In genomic region chr19:6969291-6969664, GRCm38 (mm10) we compare ENCODE assay signal across 9 mouse cellular contexts. TPM values are rescaled to one million over a fixed set of nuclear protein-coding genes. Genes with fewer than 3 reads are reported as not detected.
DNase-seq lines count a peak whose midpoint lies in the region; ATAC-seq lines count a peak whose summit lies in the region.
"Had no signal": no experiment of that assay in that cellular context is flagged by ENCODE, and none has a peak within 500 bp of the region (broad histone marks: within the 10 kb centered on the region; RNA-seq: fewer than 3 reads in every experiment).

No protein-coding gene starts in this region.

- H3K4me2 ChIP-seq in kidney, embryonic 15.5 days = peak overlapping the region; percentile 72
- H3K4me2 ChIP-seq in hindbrain, embryonic 16.5 days (ENCODE audit: low read length) = peak overlapping the region; percentile 54
- H3K4me2 ChIP-seq in midbrain, embryonic 16.5 days (ENCODE audit: low read length) = peak overlapping the region; percentile 44

- no peaks in the 10 kb centered on the region for H3K9me3 ChIP-seq in kidney, embryonic 15.5 days (replicated peaks)
- no peaks in the 10 kb centered on the region for H3K9me3 ChIP-seq in hindbrain, embryonic 16.5 days (ENCODE audit: control insufficient read depth, low read length)
- H3K9me3 ChIP-seq in midbrain, embryonic 16.5 days (replicated peaks; ENCODE audit: control insufficient read depth, low read length, poor library complexity, severe bottlenecking) = no peaks in the 10 kb centered on the region

- H3K27ac ChIP-seq in kidney, embryonic 15.5 days = peak overlapping the region; percentile 61
- H3K27ac ChIP-seq in brown adipose tissue, adult 24 weeks (replicated peaks; ENCODE audit: low read depth, low read length) = peak overlapping the region; percentile 62; the same call in 1 of the 2 replicates
- no peak overlapping the region for H3K27ac ChIP-seq in hindbrain, embryonic 16.5 days (ENCODE audit: low read depth, low read length)
- H3K27ac ChIP-seq in midbrain, embryonic 16.5 days (ENCODE audit: low read length) = no peak overlapping the region

- WGBS in kidney, embryonic 15.5 days = 0% methylated on average over 20 of the region's 20 CpGs
- under 1% methylated on average over 20 of the region's 20 CpGs for WGBS in hindbrain, embryonic 16.5 days
- WGBS in midbrain, embryonic 16.5 days = under 1% methylated on average over 20 of the region's 20 CpGs

- H3K27me3 ChIP-seq in kidney, embryonic 15.5 days = no peaks in the 10 kb centered on the region
- peaks cover 10% of the 10 kb centered on the region for H3K27me3 ChIP-seq in hindbrain, embryonic 16.5 days (replicated peaks; ENCODE audit: control insufficient read depth, insufficient read depth, low read length)
- H3K27me3 ChIP-seq in midbrain, embryonic 16.5 days (ENCODE audit: control insufficient read depth, insufficient read depth, low read depth, low read length) = peaks cover 21% of the 10 kb centered on the region

- H3K4me1 ChIP-seq in kidney, embryonic 15.5 days = peaks cover 55% of the 10 kb centered on the region
- H3K4me1 ChIP-seq in brown adipose tissue, adult 24 weeks (ENCODE audit: control insufficient read depth, insufficient read depth, insufficient read length, low read length) = peaks cover 3% of the 10 kb centered on the region
- H3K4me1 ChIP-seq in hindbrain, embryonic 16.5 days (ENCODE audit: control insufficient read depth, insufficient read depth, low read depth, low read length) = peaks cover 15% of the 10 kb centered on the region
- H3K4me1 ChIP-seq in midbrain, embryonic 16.5 days (ENCODE audit: control insufficient read depth, insufficient read depth, low read length) = peaks cover 15% of the 10 kb centered on the region

- H3K4me3 ChIP-seq in kidney, embryonic 15.5 days (replicated peaks) = peak overlapping the region; percentile 78
- peak overlapping the region; percentile 95 for H3K4me3 ChIP-seq in brown adipose tissue, adult 24 weeks (ENCODE audit: insufficient read depth, low read depth, low read length)
- H3K4me3 ChIP-seq in hindbrain, embryonic 16.5 days (ENCODE audit: low read length) = peak overlapping the region; percentile 49
- H3K4me3 ChIP-seq in midbrain, embryonic 16.5 days (ENCODE audit: low read depth, low read length) = peak overlapping the region; percentile 40

- peak overlapping the region; percentile 73 for H3K9ac ChIP-seq in kidney, embryonic 15.5 days
- peak overlapping the region; percentile 67 for H3K9ac ChIP-seq in hindbrain, embryonic 16.5 days (ENCODE audit: low read depth, low read length)
- peak overlapping the region; percentile 38; the same call in 1 of the 2 replicates for H3K9ac ChIP-seq in midbrain, embryonic 16.5 days (ENCODE audit: low read depth, low read length)

- H3K36me3 ChIP-seq in kidney, embryonic 15.5 days = peaks cover 26% of the 10 kb centered on the region
- no peaks in the 10 kb centered on the region for H3K36me3 ChIP-seq in hindbrain, embryonic 16.5 days (ENCODE audit: control insufficient read depth, insufficient read depth, low read length)
- H3K36me3 ChIP-seq in midbrain, embryonic 16.5 days (ENCODE audit: control insufficient read depth, insufficient read depth, low read length) = no peaks in the 10 kb centered on the region

- DNase-seq in kidney, postnatal 14 days = no peak
- no peak for DNase-seq in left cerebral cortex, adult 9 months (ENCODE audit: low spot score in 2 of 2)
- no peak for DNase-seq in ovary, postnatal 10 days (ENCODE audit: low spot score)
- DNase-seq in testis, postnatal 10 days (ENCODE audit: low spot score) = no peak
- DNase-seq: right cerebral cortex, postnatal 25 days had no signal

- ATAC-seq in kidney, embryonic 15.5 days (replicated peaks; ENCODE audit: low FRiP score) = peak; percentile 12
- no peak for ATAC-seq in hindbrain, embryonic 16.5 days
- no peak for ATAC-seq in midbrain, embryonic 16.5 days

RNA-seq across cellular contexts. Expression of gene Ppp1r14b, which starts 5.5 kb away (rescaled TPM):
- 139 and 160 TPM in 2 replicates for polyA plus RNA-seq in kidney, embryonic 15.5 days (2015; fragmentation: Nextera tagmentation; extraction: Ambion mirVana)
- polyA plus RNA-seq in brown adipose tissue, adult 24 weeks (2012; ENCODE audit: insufficient read depth, insufficient read length, missing spikeins) = 210 and 250 TPM in 2 replicates
- polyA plus RNA-seq in hindbrain, embryonic 16.5 days (2015; fragmentation: Nextera tagmentation; extraction: Ambion mirVana) = 89.4 and 96.8 TPM in 2 replicates
- polyA plus RNA-seq in midbrain, embryonic 16.5 days (2015; fragmentation: Nextera tagmentation; extraction: Ambion mirVana) = 111 and 136 TPM in 2 replicates

RNA-seq across cellular contexts. Expression of gene Plcb3, which starts 7.0 kb away (rescaled TPM):
- polyA plus RNA-seq in kidney, embryonic 15.5 days (2015; fragmentation: Nextera tagmentation; extraction: Ambion mirVana) = 42.5 and 44.8 TPM in 2 replicates
- 23.8 and 26.8 TPM in 2 replicates for polyA plus RNA-seq in brown adipose tissue, adult 24 weeks (2012; ENCODE audit: insufficient read depth, insufficient read length, missing spikeins)
- 13.1 and 13.8 TPM in 2 replicates for polyA plus RNA-seq in hindbrain, embryonic 16.5 days (2015; fragmentation: Nextera tagmentation; extraction: Ambion mirVana)
- polyA plus RNA-seq in midbrain, embryonic 16.5 days (2015; fragmentation: Nextera tagmentation; extraction: Ambion mirVana) = 9.7 and 10.7 TPM in 2 replicates

RNA-seq across cellular contexts. Expression of gene Fkbp2, which starts 11.0 kb away (rescaled TPM):
- polyA plus RNA-seq in kidney, embryonic 15.5 days (2015; fragmentation: Nextera tagmentation; extraction: Ambion mirVana) = 129 and 137 TPM in 2 replicates
- polyA plus RNA-seq in brown adipose tissue, adult 24 weeks (2012; ENCODE audit: insufficient read depth, insufficient read length, missing spikeins) = 126 and 133 TPM in 2 replicates
- 159 and 192 TPM in 2 replicates for polyA plus RNA-seq in hindbrain, embryonic 16.5 days (2015; fragmentation: Nextera tagmentation; extraction: Ambion mirVana)
- polyA plus RNA-seq in midbrain, embryonic 16.5 days (2015; fragmentation: Nextera tagmentation; extraction: Ambion mirVana) = 114 and 129 TPM in 2 replicates

RNA-seq across cellular contexts. Expression of gene Vegfb, which starts 18.2 kb away (rescaled TPM):
- 39.5 and 41.0 TPM in 2 replicates for polyA plus RNA-seq in kidney, embryonic 15.5 days (2015; fragmentation: Nextera tagmentation; extraction: Ambion mirVana)
- 255 and 283 TPM in 2 replicates for polyA plus RNA-seq in brown adipose tissue, adult 24 weeks (2012; ENCODE audit: insufficient read depth, insufficient read length, missing spikeins)
- 49.6 and 71.2 TPM in 2 replicates for polyA plus RNA-seq in hindbrain, embryonic 16.5 days (2015; fragmentation: Nextera tagmentation; extraction: Ambion mirVana)
- 41.9 and 57.8 TPM in 2 replicates for polyA plus RNA-seq in midbrain, embryonic 16.5 days (2015; fragmentation: Nextera tagmentation; extraction: Ambion mirVana)

RNA-seq across cellular contexts. Expression of gene Dnajc4, which starts 23.1 kb away (rescaled TPM):
- polyA plus RNA-seq in kidney, embryonic 15.5 days (2015; fragmentation: Nextera tagmentation; extraction: Ambion mirVana) = 22.5 and 24.1 TPM in 2 replicates
- polyA plus RNA-seq in brown adipose tissue, adult 24 weeks (2012; ENCODE audit: insufficient read depth, insufficient read length, missing spikeins) = 70.0 and 78.9 TPM in 2 replicates
- polyA plus RNA-seq in hindbrain, embryonic 16.5 days (2015; fragmentation: Nextera tagmentation; extraction: Ambion mirVana) = 22.7 and 24.8 TPM in 2 replicates
- 21.6 and 22.9 TPM in 2 replicates for polyA plus RNA-seq in midbrain, embryonic 16.5 days (2015; fragmentation: Nextera tagmentation; extraction: Ambion mirVana)

Comparison
In these comparisons a context has a peak if more than half of its experiments do, and no peak if none do; other contexts are left out.
1. H3K27ac ChIP-seq: peak in kidney, embryonic 15.5 days (single experiment) and brown adipose tissue, adult 24 weeks (single experiment); none in hindbrain, embryonic 16.5 days (single experiment) and midbrain, embryonic 16.5 days (single experiment).
2. H3K4me3 ChIP-seq: peak in every context shown above with its lines; median percentile 95 in brown adipose tissue, adult 24 weeks; 78 in kidney, embryonic 15.5 days; 49 in hindbrain, embryonic 16.5 days; 40 in midbrain, embryonic 16.5 days.
3. Peak in every context shown above with its lines, with median percentiles within 50 percentile points of each other: H3K4me2 ChIP-seq and H3K9ac ChIP-seq.